Mouse (Mus musculus): ENCODE results near the gene Prg4. TPM values are rescaled to one million over a fixed set of nuclear protein-coding genes. Genes with fewer than 3 reads are reported as not detected.

Gene Prg4
- polyA plus RNA-seq, 1 experiment from 2014 or later, result 0.51 TPM

DNA sequence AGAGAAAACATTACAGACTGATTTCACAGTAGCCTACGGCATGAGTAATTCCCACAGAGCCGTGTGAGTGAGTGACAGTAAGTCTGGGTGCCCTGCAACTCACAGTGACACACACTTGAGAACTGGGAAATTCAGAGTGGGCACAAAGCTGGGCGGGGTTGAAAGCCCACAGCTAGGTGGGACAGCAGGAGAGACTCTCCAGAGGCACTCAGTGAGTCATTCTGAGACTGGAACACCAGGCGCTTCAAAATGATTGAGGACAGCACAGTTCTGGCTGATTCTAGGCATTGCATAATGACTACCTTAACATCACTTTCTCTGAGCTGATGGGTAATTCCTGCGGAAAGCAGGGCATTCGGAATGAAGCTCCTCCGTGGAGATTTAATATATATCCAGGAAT lies 6.6 kb upstream of the Prg4 start:
- ATAC-seq (ENCODE audit: low read depth), result no peak
- WGBS, result 88% methylated on average over 7 of the region's 7 CpGs
- Histone ChIP-seq H3K9ac (replicated peaks; ENCODE audit: low read depth, low read length) (no peak overlapping the region), H3K9me3 (ENCODE audit: control insufficient read depth, low read length) (no peaks in the 10 kb centered on the region), H3K36me3 (ENCODE audit: control insufficient read depth, insufficient read depth, low read length) (no peaks in the 10 kb centered on the region), H3K4me2 (ENCODE audit: low read depth, low read length) (no peak overlapping the region), H3K27me3 (ENCODE audit: control insufficient read depth, insufficient read depth, low read length) (no peaks in the 10 kb centered on the region), H3K4me3 (ENCODE audit: low read depth, low read length) (no peak overlapping the region), H3K27ac (ENCODE audit: low read depth, low read length) (no peak overlapping the region), H3K4me1 (ENCODE audit: control insufficient read depth, insufficient read depth, low read length) (no peaks in the 10 kb centered on the region)

DNA sequence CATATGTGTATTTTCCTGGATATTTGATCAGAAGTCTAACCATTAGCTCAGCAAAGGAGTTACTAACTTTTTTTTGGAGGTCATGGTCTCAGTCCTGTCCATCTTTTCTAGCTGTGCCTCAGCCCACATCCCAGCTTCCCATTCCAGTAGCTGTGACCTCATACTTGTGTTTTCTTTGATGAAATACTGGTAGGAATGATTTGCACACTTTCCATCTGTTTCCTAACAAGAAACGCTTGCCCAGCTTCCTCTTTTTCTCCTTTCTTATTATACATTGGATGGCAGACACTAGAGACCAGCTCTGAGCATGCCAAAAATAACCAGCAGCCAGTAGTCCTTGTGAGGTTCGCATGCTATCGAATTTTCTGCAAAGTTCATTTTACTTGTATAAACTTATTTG lies 4.0 kb upstream of the Prg4 start:
- Histone ChIP-seq H3K4me3 (ENCODE audit: low read depth, low read length) (no peak overlapping the region), H3K36me3 (ENCODE audit: control insufficient read depth, insufficient read depth, low read length) (no peaks in the 10 kb centered on the region), H3K27me3 (ENCODE audit: control insufficient read depth, insufficient read depth, low read length) (no peaks in the 10 kb centered on the region), H3K27ac (ENCODE audit: low read depth, low read length) (no peak overlapping the region), H3K9ac (replicated peaks; ENCODE audit: low read depth, low read length) (no peak overlapping the region), H3K4me2 (ENCODE audit: low read depth, low read length) (no peak overlapping the region), H3K9me3 (ENCODE audit: control insufficient read depth, low read length) (no peaks in the 10 kb centered on the region), H3K4me1 (ENCODE audit: control insufficient read depth, insufficient read depth, low read length) (no peaks in the 10 kb centered on the region)
- WGBS, result 92% methylated on average over 3 of the region's 3 CpGs
- no peak for ATAC-seq (ENCODE audit: low read depth)

DNA sequence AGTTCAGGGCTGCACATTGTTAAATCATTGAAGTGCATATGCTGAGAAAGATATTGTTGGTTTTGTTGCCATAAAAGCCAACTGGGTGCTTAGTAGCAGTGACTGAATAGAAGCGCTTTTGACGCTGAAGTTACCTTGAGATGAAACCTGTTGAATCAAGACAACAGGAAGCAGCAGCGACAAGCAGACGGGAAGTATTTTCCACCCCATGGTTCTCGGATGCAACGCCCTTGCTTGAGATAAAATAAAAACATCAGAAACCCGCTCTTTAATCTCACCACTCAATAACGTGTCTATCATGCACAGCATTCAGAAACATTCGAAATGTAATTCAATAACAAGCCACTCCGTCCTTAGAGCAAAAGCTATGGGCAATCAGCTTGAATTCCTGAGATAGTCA lies 601 bp downstream of the Prg4 start:
- Histone ChIP-seq H3K27ac (ENCODE audit: low read depth, low read length) (no peak overlapping the region), H3K27me3 (ENCODE audit: control insufficient read depth, insufficient read depth, low read length) (no peaks in the 10 kb centered on the region), H3K4me2 (ENCODE audit: low read depth, low read length) (no peak overlapping the region), H3K36me3 (ENCODE audit: control insufficient read depth, insufficient read depth, low read length) (no peaks in the 10 kb centered on the region), H3K9me3 (ENCODE audit: control insufficient read depth, low read length) (no peaks in the 10 kb centered on the region), H3K4me1 (ENCODE audit: control insufficient read depth, insufficient read depth, low read length) (no peaks in the 10 kb centered on the region), H3K9ac (replicated peaks; ENCODE audit: low read depth, low read length) (no peak overlapping the region), H3K4me3 (ENCODE audit: low read depth, low read length) (no peak overlapping the region)
- WGBS, result 92% methylated on average over 10 of the region's 10 CpGs
- no peak for ATAC-seq (ENCODE audit: low read depth)

DNA sequence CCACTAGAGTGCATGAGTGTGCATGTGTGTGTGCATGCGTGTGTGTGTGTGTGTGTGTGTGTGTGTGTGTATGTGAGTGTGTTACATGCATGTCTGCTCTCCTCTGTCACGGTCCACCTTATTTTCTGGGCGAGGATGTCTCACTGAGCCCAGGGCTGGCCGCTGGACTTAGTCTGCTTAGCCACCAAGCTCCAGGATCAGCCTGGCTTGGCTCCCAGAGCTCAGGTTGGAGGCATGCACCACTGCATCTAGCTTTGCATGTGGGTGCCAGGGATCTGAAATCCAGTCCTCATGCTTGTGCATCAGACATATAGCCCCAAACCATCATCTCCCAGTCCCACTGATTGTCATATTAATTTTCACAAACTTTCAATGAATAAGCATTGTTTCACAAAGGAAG lies 2.3 kb downstream of the Prg4 start:
- Histone ChIP-seq H3K4me2 (ENCODE audit: low read depth, low read length) (no peak overlapping the region), H3K4me1 (ENCODE audit: control insufficient read depth, insufficient read depth, low read length) (no peaks in the 10 kb centered on the region), H3K36me3 (ENCODE audit: control insufficient read depth, insufficient read depth, low read length) (no peaks in the 10 kb centered on the region), H3K9ac (replicated peaks; ENCODE audit: low read depth, low read length) (no peak overlapping the region), H3K27ac (ENCODE audit: low read depth, low read length) (no peak overlapping the region), H3K27me3 (ENCODE audit: control insufficient read depth, insufficient read depth, low read length) (no peaks in the 10 kb centered on the region), H3K4me3 (ENCODE audit: low read depth, low read length) (no peak overlapping the region), H3K9me3 (ENCODE audit: control insufficient read depth, low read length) (no peaks in the 10 kb centered on the region)
- WGBS, result 88% methylated on average over 4 of the region's 4 CpGs
- ATAC-seq (ENCODE audit: low read depth), result no peak

DNA sequence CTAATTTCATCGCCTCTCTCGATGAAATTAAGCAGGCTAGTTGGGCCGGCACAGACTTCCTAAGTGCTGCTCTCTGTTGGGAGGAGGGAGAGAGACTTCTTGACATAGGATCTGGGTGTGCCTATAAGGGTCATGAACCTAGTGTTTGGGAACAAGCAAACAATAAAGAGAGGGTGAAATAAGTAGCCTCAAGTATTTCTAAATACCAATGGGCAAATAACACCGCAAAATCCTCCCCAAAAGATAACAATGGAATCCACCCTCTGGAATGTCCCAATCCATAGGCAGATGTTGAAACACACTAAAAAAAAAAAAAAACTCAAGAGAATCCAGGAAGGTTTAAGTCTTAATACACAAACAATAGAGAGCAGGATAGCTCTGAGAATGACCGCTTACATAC lies 2.9 kb downstream of the Prg4 start:
- Histone ChIP-seq H3K4me1 (ENCODE audit: control insufficient read depth, insufficient read depth, low read length) (no peaks in the 10 kb centered on the region), H3K9me3 (ENCODE audit: control insufficient read depth, low read length) (no peaks in the 10 kb centered on the region), H3K36me3 (ENCODE audit: control insufficient read depth, insufficient read depth, low read length) (no peaks in the 10 kb centered on the region), H3K4me3 (ENCODE audit: low read depth, low read length) (no peak overlapping the region), H3K4me2 (ENCODE audit: low read depth, low read length) (no peak overlapping the region), H3K9ac (replicated peaks; ENCODE audit: low read depth, low read length) (no peak overlapping the region), H3K27ac (ENCODE audit: low read depth, low read length) (no peak overlapping the region), H3K27me3 (ENCODE audit: control insufficient read depth, insufficient read depth, low read length) (no peaks in the 10 kb centered on the region)
- 91% methylated on average over 5 of the region's 5 CpGs for WGBS
- ATAC-seq (ENCODE audit: low read depth), result no peak

DNA sequence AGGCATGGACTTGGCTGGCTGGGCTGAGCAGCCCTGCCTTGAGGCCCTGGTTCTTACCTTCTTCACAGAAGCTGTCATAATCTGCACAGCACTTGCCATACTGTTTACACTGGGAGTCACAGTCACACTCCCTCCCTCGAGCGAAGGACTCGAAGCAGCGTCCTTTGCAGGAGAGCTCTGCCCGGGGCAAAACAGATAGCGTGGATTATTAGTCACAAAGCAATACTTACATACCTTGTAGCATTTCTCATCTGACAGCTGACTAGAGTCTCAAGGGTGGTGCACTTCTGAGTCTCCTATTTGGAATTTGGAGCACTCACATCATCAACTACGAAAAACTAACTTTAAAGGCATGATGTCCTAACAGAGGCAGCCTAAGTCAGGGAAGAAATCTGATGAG lies 5.4 kb downstream of the Prg4 start:
- Histone ChIP-seq H3K27ac (ENCODE audit: low read depth, low read length) (no peak overlapping the region), H3K27me3 (ENCODE audit: control insufficient read depth, insufficient read depth, low read length) (no peaks in the 10 kb centered on the region), H3K4me2 (ENCODE audit: low read depth, low read length) (no peak overlapping the region), H3K36me3 (ENCODE audit: control insufficient read depth, insufficient read depth, low read length) (no peaks in the 10 kb centered on the region), H3K9me3 (ENCODE audit: control insufficient read depth, low read length) (no peaks in the 10 kb centered on the region), H3K4me1 (ENCODE audit: control insufficient read depth, insufficient read depth, low read length) (no peaks in the 10 kb centered on the region), H3K4me3 (ENCODE audit: low read depth, low read length) (no peak overlapping the region), H3K9ac (replicated peaks; ENCODE audit: low read depth, low read length) (no peak overlapping the region)
- no peak for ATAC-seq (ENCODE audit: low read depth)
- WGBS, result 87% methylated on average over 7 of the region's 7 CpGs

DNA sequence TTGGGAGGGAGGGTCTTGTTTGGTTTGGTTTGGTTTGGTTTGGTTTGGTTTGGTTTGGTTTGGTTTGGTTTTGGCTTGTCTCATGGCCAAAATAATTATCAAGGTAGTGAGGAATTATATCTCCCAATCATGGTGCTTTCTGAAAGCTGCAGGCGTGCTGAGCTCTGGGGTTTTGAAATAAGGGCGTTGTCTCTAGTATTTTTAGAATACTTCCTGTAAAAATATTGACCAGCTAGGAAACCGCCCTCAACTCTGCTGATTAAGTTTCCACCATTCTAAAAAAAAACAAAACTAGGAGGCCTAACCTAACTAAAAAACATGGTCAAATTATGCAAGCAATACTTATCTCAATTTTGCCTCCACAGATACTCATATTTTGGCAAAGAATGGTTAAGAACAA lies 6.4 kb downstream of the Prg4 start:
- ATAC-seq (ENCODE audit: low read depth), result no peak
- H3K4me1 ChIP-seq (ENCODE audit: control insufficient read depth, insufficient read depth, low read length), result no peaks in the 10 kb centered on the region
- H3K9ac ChIP-seq (replicated peaks; ENCODE audit: low read depth, low read length), result no peak overlapping the region
- no peaks in the 10 kb centered on the region for H3K36me3 ChIP-seq (ENCODE audit: control insufficient read depth, insufficient read depth, low read length)
- H3K4me2 ChIP-seq (ENCODE audit: low read depth, low read length), result no peak overlapping the region
- 86% methylated on average over 3 of the region's 3 CpGs for WGBS
- H3K27me3 ChIP-seq (ENCODE audit: control insufficient read depth, insufficient read depth, low read length), result no peaks in the 10 kb centered on the region
- H3K4me3 ChIP-seq (ENCODE audit: low read depth, low read length), result no peak overlapping the region
- no peaks in the 10 kb centered on the region for H3K9me3 ChIP-seq (ENCODE audit: control insufficient read depth, low read length)
- H3K27ac ChIP-seq (ENCODE audit: low read depth, low read length), result no peak overlapping the region

DNA sequence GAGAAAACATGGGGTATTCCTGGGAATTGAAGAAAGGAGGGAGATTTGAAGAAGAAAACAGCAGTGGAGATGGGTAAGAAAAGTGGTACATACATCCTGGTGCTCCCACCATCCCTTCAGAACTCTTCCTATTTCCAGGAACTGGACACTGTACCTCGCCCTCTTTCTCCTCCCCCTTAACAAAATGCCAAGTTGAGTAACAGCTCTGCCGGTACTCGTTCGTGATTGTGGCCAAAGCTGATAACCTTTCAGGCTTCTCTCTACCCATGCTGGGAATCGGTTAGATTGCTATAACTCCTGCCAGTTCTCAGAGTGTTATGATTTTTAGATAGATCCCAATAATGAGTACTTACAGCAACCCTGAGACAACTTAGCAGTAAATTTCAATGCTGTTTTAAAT lies 7.0 kb downstream of the Prg4 start:
- Histone ChIP-seq H3K27me3 (ENCODE audit: control insufficient read depth, insufficient read depth, low read length) (no peaks in the 10 kb centered on the region), H3K27ac (ENCODE audit: low read depth, low read length) (no peak overlapping the region), H3K9me3 (ENCODE audit: control insufficient read depth, low read length) (no peaks in the 10 kb centered on the region), H3K4me1 (ENCODE audit: control insufficient read depth, insufficient read depth, low read length) (no peaks in the 10 kb centered on the region), H3K9ac (replicated peaks; ENCODE audit: low read depth, low read length) (no peak overlapping the region), H3K4me2 (ENCODE audit: low read depth, low read length) (no peak overlapping the region), H3K4me3 (ENCODE audit: low read depth, low read length) (no peak overlapping the region), H3K36me3 (ENCODE audit: control insufficient read depth, insufficient read depth, low read length) (no peaks in the 10 kb centered on the region)
- no peak for ATAC-seq (ENCODE audit: low read depth)
- 92% methylated on average over 5 of the region's 5 CpGs for WGBS

DNA sequence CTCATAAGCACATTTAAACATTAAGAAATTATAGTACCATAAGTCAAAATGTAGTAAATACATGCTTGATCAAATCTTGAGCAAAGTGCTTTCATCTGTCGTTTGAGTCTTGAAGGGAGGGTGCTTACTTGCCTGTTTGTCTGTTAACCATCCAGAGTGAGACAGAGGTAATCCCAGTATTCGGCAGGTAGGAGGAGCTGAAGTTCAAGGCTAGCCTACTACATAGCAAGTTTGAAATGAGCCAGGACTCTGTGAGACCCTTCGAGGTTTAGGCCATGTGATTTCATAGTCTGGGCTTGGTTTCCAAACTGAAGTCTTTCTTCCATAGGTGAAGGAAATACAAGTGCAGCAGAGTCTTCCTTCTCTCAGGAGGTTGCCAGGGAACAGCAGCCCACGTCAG lies 24.2 kb downstream of the Prg4 start:
- H3K36me3 ChIP-seq (ENCODE audit: control insufficient read depth, insufficient read depth, low read length), result peaks cover 73% of the 10 kb centered on the region
- H3K9me3 ChIP-seq (ENCODE audit: control insufficient read depth, low read length), result no peaks in the 10 kb centered on the region
- no peak overlapping the region for H3K27ac ChIP-seq (ENCODE audit: low read depth, low read length)
- H3K4me1 ChIP-seq (ENCODE audit: control insufficient read depth, insufficient read depth, low read length), result no peaks in the 10 kb centered on the region
- no peak for ATAC-seq (ENCODE audit: low read depth)
- no peak overlapping the region for H3K4me2 ChIP-seq (ENCODE audit: low read depth, low read length)
- whole genome bisulfite sequencing, result 81% methylated on average over 4 of the region's 4 CpGs
- H3K9ac ChIP-seq (replicated peaks; ENCODE audit: low read depth, low read length), result no peak overlapping the region
- no peak overlapping the region for H3K4me3 ChIP-seq (ENCODE audit: low read depth, low read length)
- H3K27me3 ChIP-seq (ENCODE audit: control insufficient read depth, insufficient read depth, low read length), result no peaks in the 10 kb centered on the region

DNA sequence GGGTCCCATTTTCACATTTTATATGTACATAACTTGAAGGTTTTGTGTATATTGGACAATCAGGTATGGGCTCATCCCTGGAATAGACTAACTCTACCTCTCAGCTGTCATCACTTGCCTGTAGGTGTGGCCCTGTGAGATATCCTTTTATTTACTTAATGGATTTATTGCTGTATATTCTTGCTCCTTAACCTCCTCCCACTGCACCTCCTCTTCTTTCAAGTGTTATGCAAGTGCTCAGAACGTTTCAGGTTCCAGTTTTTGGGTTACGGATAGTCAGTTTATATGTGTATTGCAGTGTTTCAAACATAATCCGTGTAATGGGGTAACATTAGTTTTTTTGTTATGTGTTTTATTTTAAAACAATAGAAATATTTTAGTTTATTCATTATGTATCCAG lies 27.3 kb downstream of the Prg4 start:
- no peaks in the 10 kb centered on the region for H3K9me3 ChIP-seq (ENCODE audit: control insufficient read depth, low read length)
- ATAC-seq (ENCODE audit: low read depth), result no peak
- H3K4me3 ChIP-seq (ENCODE audit: low read depth, low read length), result no peak overlapping the region
- 98% methylated on average over 3 of the region's 3 CpGs for WGBS
- H3K4me2 ChIP-seq (ENCODE audit: low read depth, low read length), result no peak overlapping the region
- H3K9ac ChIP-seq (replicated peaks; ENCODE audit: low read depth, low read length), result no peak overlapping the region
- H3K4me1 ChIP-seq (ENCODE audit: control insufficient read depth, insufficient read depth, low read length), result no peaks in the 10 kb centered on the region
- H3K27me3 ChIP-seq (ENCODE audit: control insufficient read depth, insufficient read depth, low read length), result no peaks in the 10 kb centered on the region
- no peak overlapping the region for H3K27ac ChIP-seq (ENCODE audit: low read depth, low read length)
- peaks cover 67% of the 10 kb centered on the region for H3K36me3 ChIP-seq (ENCODE audit: control insufficient read depth, insufficient read depth, low read length)

Measured in neural tube, embryonic 14.5 days (tissue).